Mouse (Mus musculus) heart, embryonic 14.5 days (tissue): ENCODE results near the gene Fkbp6. TPM values are rescaled to one million over a fixed set of nuclear protein-coding genes. Genes with fewer than 3 reads are reported as not detected.

Experiments used
- ATAC-seq: fragments of 200-750 bp; cut with Nextera tagmentation; 2 replicates; pipeline ENCODE4 v1.8.0; 2017; ENCODE audit warnings: low read depth, moderate TSS enrichment; ENCODE audit not compliant: insufficient number of reproducible peaks, insufficient read depth, low FRiP score
- H3K27ac ChIP-seq, 2 experiments: fragments of 200-500 bp in 1 of 2; fragments of 300-500 bp in 1 of 2; sonication (generic) in 1 of 2; replicated peaks in 1 of 2; 2 replicates each; pipeline ENCODE4 v1.5.1; 2012 to 2014; ENCODE audit warnings: low read depth in 2 of 2, low read length in 2 of 2, control low read depth in 1 of 2, mild to moderate bottlenecking in 1 of 2, mixed read lengths in 1 of 2; ENCODE audit not compliant: control insufficient read depth in 1 of 2, insufficient read depth in 1 of 2
- H3K27me3 ChIP-seq: fragments of 300-500 bp; sonication (generic); 2 replicates; pipeline ENCODE4 v1.6.1; 2014; ENCODE audit warnings: mild to moderate bottlenecking, low read length, control low read depth; ENCODE audit not compliant: control insufficient read depth, insufficient read depth
- H3K36me3 ChIP-seq: fragments of 300-500 bp; sonication (generic); 2 replicates; pipeline ENCODE4 v1.6.1; 2014; ENCODE audit warnings: mild to moderate bottlenecking, control low read depth, low read length, mixed read lengths; ENCODE audit not compliant: control insufficient read depth, insufficient read depth
- H3K4me1 ChIP-seq, 2 experiments: fragments of 200-500 bp in 1 of 2; fragments of 300-500 bp in 1 of 2; sonication (generic) in 1 of 2; 2 replicates each; pipeline ENCODE4 v1.6.1; 2012 to 2014; ENCODE audit warnings: low read length in 2 of 2, control low read depth in 1 of 2, mixed read lengths in 1 of 2; ENCODE audit not compliant: control insufficient read depth in 2 of 2, insufficient read depth in 2 of 2
- H3K4me2 ChIP-seq: fragments of 300-500 bp; sonication (generic); 2 replicates; pipeline ENCODE4 v1.6.1; 2014; ENCODE audit warnings: mild to moderate bottlenecking, low read length
- H3K4me3 ChIP-seq, 2 experiments: fragments of 200-500 bp in 1 of 2; fragments of 300-500 bp in 1 of 2; sonication (generic) in 1 of 2; 2 replicates each; pipeline ENCODE4 v1.5.1; 2012 to 2014; ENCODE audit warnings: low read length in 2 of 2, mild to moderate bottlenecking in 2 of 2, control low read depth in 1 of 2, low read depth in 1 of 2, moderate library complexity in 1 of 2; ENCODE audit not compliant: control insufficient read depth in 1 of 2, insufficient read depth in 1 of 2
- H3K9ac ChIP-seq: fragments of 300-500 bp; sonication (generic); 2 replicates; pipeline ENCODE4 v1.6.1; 2014; ENCODE audit warnings: mild to moderate bottlenecking, low read length
- H3K9me3 ChIP-seq: fragments of 300-500 bp; sonication (generic); 2 replicates; pipeline ENCODE4 v1.6.1; 2016; ENCODE audit warnings: low read length, control low read depth; ENCODE audit not compliant: control insufficient read depth
- whole genome bisulfite sequencing: fragments of 180-500 bp; shearing (Covaris S2); extraction: QIAGEN DNeasy Blood & Tissue Kit; methylation state at CpG from one replicate; pipeline ENCODE4 v1.1.7; 2014; 5-methylcytosine and 5-hydroxymethylcytosine counted together
- polyA plus RNA-seq: library from polyadenylated mRNA; unstranded; fragments of >200 nt; fragmentation: Nextera tagmentation; extraction: Ambion mirVana; gene quantifications from 2 replicates; pipeline ENCODE4 v1.2.1, GENCODE M21; 2014

Fkbp6 gene
- polyA plus RNA-seq, 1 experiment from 2014 or later, result not detected

- WGBS, result 77% methylated on average over 6 of the region's 6 CpGs
- Histone ChIP-seq H3K4me3 (no peak overlapping the region), H3K9me3 (no peaks in the 10 kb centered on the region), H3K4me1 (peaks cover 3 to 10% of the 10 kb centered on the region in 2 experiments; a peak in 3 of 4 replicates), H3K9ac (no peak overlapping the region), H3K27ac (no peak overlapping the region), H3K4me2 (no peak overlapping the region), H3K36me3 (peaks cover 21% of the 10 kb centered on the region), H3K27me3 (no peaks in the 10 kb centered on the region)
- no peak for ATAC-seq
Measured at GRCm38 (mm10) chr5:135368312-135368711, 18.5 kb upstream of the Fkbp6 start.

- Histone ChIP-seq H3K4me2 (no peak overlapping the region), H3K27ac (no peak overlapping the region), H3K4me1 (peaks cover 3 to 10% of the 10 kb centered on the region in 2 experiments; a peak in 3 of 4 replicates), H3K9ac (no peak overlapping the region), H3K4me3 (no peak overlapping the region), H3K27me3 (no peaks in the 10 kb centered on the region), H3K9me3 (no peaks in the 10 kb centered on the region), H3K36me3 (peaks cover 16% of the 10 kb centered on the region)
- no peak for ATAC-seq
- 46% methylated on average over 6 of the region's 6 CpGs for WGBS
Measured at GRCm38 (mm10) chr5:135367841-135368240, 18.0 kb upstream of the Fkbp6 start.

GRCm38 (mm10) chr5:135363540-135363939 lies 13.7 kb upstream of the Fkbp6 start:
- no peak for ATAC-seq
- Histone ChIP-seq H3K4me3 (no peak overlapping the region), H3K4me1 (peaks cover 0 to 3% of the 10 kb centered on the region in 2 experiments; a peak in 1 of 4 replicates), H3K36me3 (no peaks in the 10 kb centered on the region), H3K9ac (no peak overlapping the region), H3K27ac (no peak overlapping the region), H3K27me3 (no peaks in the 10 kb centered on the region), H3K4me2 (no peak overlapping the region), H3K9me3 (no peaks in the 10 kb centered on the region)
- WGBS, result 33% methylated on average over 12 of the region's 12 CpGs

GRCm38 (mm10) chr5:135362572-135362971 lies 12.7 kb upstream of the Fkbp6 start:
- H3K27me3 ChIP-seq, result no peaks in the 10 kb centered on the region
- H3K9me3 ChIP-seq, result no peaks in the 10 kb centered on the region
- no peak overlapping the region for H3K4me3 ChIP-seq
- no peak overlapping the region for H3K4me2 ChIP-seq
- WGBS, result 76% methylated on average over 3 of the region's 3 CpGs
- H3K4me1 ChIP-seq, result peaks cover 0 to 3% of the 10 kb centered on the region in 2 experiments; a peak in 1 of 4 replicates
- no peak for ATAC-seq
- no peak overlapping the region for H3K27ac ChIP-seq
- no peaks in the 10 kb centered on the region for H3K36me3 ChIP-seq
- no peak overlapping the region for H3K9ac ChIP-seq

- Histone ChIP-seq H3K4me2 (no peak overlapping the region), H3K4me1 (peaks cover 0 to 3% of the 10 kb centered on the region in 2 experiments; a peak in 1 of 4 replicates), H3K9ac (no peak overlapping the region), H3K36me3 (no peaks in the 10 kb centered on the region), H3K27me3 (no peaks in the 10 kb centered on the region), H3K9me3 (no peaks in the 10 kb centered on the region), H3K4me3 (no peak overlapping the region), H3K27ac (no peak overlapping the region)
- ATAC-seq, result no peak
- WGBS, result 52% methylated on average over 2 of the region's 2 CpGs
Measured at GRCm38 (mm10) chr5:135359772-135360171, 9.9 kb upstream of the Fkbp6 start.

- ATAC-seq, result no peak
- no peaks in the 10 kb centered on the region for H3K36me3 ChIP-seq
- peaks cover 0 to 3% of the 10 kb centered on the region in 2 experiments; a peak in 1 of 4 replicates for H3K4me1 ChIP-seq
- no peak overlapping the region for H3K4me3 ChIP-seq
- H3K9ac ChIP-seq, result no peak overlapping the region
- H3K9me3 ChIP-seq, result no peaks in the 10 kb centered on the region
- no peak overlapping the region for H3K27ac ChIP-seq
- WGBS, result 82% methylated on average over 2 of the region's 2 CpGs
- peaks cover 8% of the 10 kb centered on the region for H3K27me3 ChIP-seq
- H3K4me2 ChIP-seq, result no peak overlapping the region
Measured at GRCm38 (mm10) chr5:135357556-135357955, 7.7 kb upstream of the Fkbp6 start.

- H3K9me3 ChIP-seq, result no peaks in the 10 kb centered on the region
- no peak overlapping the region for H3K27ac ChIP-seq
- 20% methylated on average over 1 of the region's 1 CpGs for WGBS
- peaks cover 0 to 3% of the 10 kb centered on the region in 2 experiments; a peak in 1 of 4 replicates for H3K4me1 ChIP-seq
- H3K27me3 ChIP-seq, result peaks cover 10% of the 10 kb centered on the region
- no peak overlapping the region for H3K4me2 ChIP-seq
- H3K9ac ChIP-seq, result no peak overlapping the region
- H3K36me3 ChIP-seq, result no peaks in the 10 kb centered on the region
- ATAC-seq, result no peak
- no peak overlapping the region for H3K4me3 ChIP-seq
Measured at GRCm38 (mm10) chr5:135356090-135356489, 6.2 kb upstream of the Fkbp6 start.

GRCm38 (mm10) chr5:135353564-135353963 lies 3.7 kb upstream of the Fkbp6 start:
- Histone ChIP-seq H3K9me3 (peaks cover 7% of the 10 kb centered on the region), H3K27me3 (peaks cover 10% of the 10 kb centered on the region), H3K4me2 (no peak overlapping the region), H3K9ac (no peak overlapping the region), H3K4me1 (no peaks in the 10 kb centered on the region), H3K36me3 (no peaks in the 10 kb centered on the region), H3K4me3 (no peak overlapping the region), H3K27ac (no peak overlapping the region)
- no peak for ATAC-seq
- 18% methylated on average over 20 of the region's 20 CpGs for WGBS
